Mouse (Mus musculus) erythroblast, embryonic 14.5 days (primary cell): Measurements from ENCODE around the gene B4galnt1. TPM values are rescaled to one million over a fixed set of nuclear protein-coding genes. Genes with fewer than 3 reads are reported as not detected.
"Not testable (repeated sequence)": the region's sequence is repeated elsewhere in the genome, so short reads cannot be mapped to it uniquely, and the experiment has no call there.

Experiments used
- H3K27me3 ChIP-seq: 2 replicates; pipeline ENCODE4 v1.6.1; 2012; ENCODE audit warnings: inconsistent platforms; ENCODE audit not compliant: control insufficient read depth
- H3K36me3 ChIP-seq: 2 replicates; pipeline ENCODE4 v1.6.1; 2012; ENCODE audit warnings: mild to moderate bottlenecking, inconsistent platforms; ENCODE audit not compliant: control insufficient read depth
- H3K4me1 ChIP-seq: 2 replicates; pipeline ENCODE4 v1.6.1; 2012; ENCODE audit warnings: inconsistent platforms; ENCODE audit not compliant: control insufficient read depth
- H3K4me3 ChIP-seq: replicated peaks from 2 replicates; pipeline ENCODE3; 2012; ENCODE audit warnings: moderate library complexity, mild to moderate bottlenecking, inconsistent platforms
- H3K9me3 ChIP-seq: 2 replicates; pipeline ENCODE4 v1.6.1; 2012; ENCODE audit warnings: low read length, inconsistent platforms, mixed read lengths; ENCODE audit not compliant: control insufficient read depth
- GATA1 ChIP-seq: IDR thresholded peaks from 2 replicates; pipeline ENCODE4 v1.6.1; 2012; ENCODE audit warnings: low read length, inconsistent platforms, mixed read lengths
- TAL1 ChIP-seq: IDR thresholded peaks from 3 replicates; pipeline ENCODE4 v1.6.1; 2012; ENCODE audit warnings: low read length, inconsistent platforms, mixed read lengths
- polyA plus RNA-seq: library from polyadenylated mRNA; stranded (reverse); fragments of >175 nt; gene quantifications from 2 replicates; pipeline ENCODE4 v1.2.3, GENCODE M21; 2012

B4galnt1 gene
- polyA plus RNA-seq, 1 experiment, result 0.56 TPM

- no peaks in the 10 kb centered on the region for H3K27me3 ChIP-seq
- TF ChIP-seq TAL1 (no peak), GATA1 (no peak)
- H3K36me3 ChIP-seq, result no peaks in the 10 kb centered on the region
- no peak overlapping the region for H3K4me3 ChIP-seq
- H3K4me1 ChIP-seq, result peaks cover 28% of the 10 kb centered on the region
- no peaks in the 10 kb centered on the region; the same call in 1 of the 2 replicates for H3K9me3 ChIP-seq
Observed at GRCm38 (mm10) chr10:127138328-127139141, 26.5 kb upstream of the B4galnt1 start.

GRCm38 (mm10) chr10:127140971-127141370, 24.1 kb upstream of the B4galnt1 start:
- H3K4me1 ChIP-seq, result peaks cover 18% of the 10 kb centered on the region
- H3K27me3 ChIP-seq, result no peaks in the 10 kb centered on the region
- TF ChIP-seq TAL1 (no peak), GATA1 (no peak)
- H3K9me3 ChIP-seq, result no peaks in the 10 kb centered on the region; the same call in 1 of the 2 replicates
- no peak overlapping the region for H3K4me3 ChIP-seq
- no peaks in the 10 kb centered on the region for H3K36me3 ChIP-seq

- H3K27me3 ChIP-seq, result no peaks in the 10 kb centered on the region
- TF ChIP-seq TAL1 (no peak), GATA1 (no peak)
- H3K4me1 ChIP-seq, result peaks cover 14% of the 10 kb centered on the region
- no peaks in the 10 kb centered on the region for H3K36me3 ChIP-seq
- H3K4me3 ChIP-seq, result no peak overlapping the region
- H3K9me3 ChIP-seq, result no peaks in the 10 kb centered on the region; the same call in 1 of the 2 replicates
Observed at GRCm38 (mm10) chr10:127141500-127141899, 23.5 kb upstream of the B4galnt1 start.

- no peaks in the 10 kb centered on the region for H3K36me3 ChIP-seq
- TF ChIP-seq GATA1 (no peak), TAL1 (no peak)
- no peaks in the 10 kb centered on the region for H3K27me3 ChIP-seq
- no peak overlapping the region for H3K4me3 ChIP-seq
- H3K4me1 ChIP-seq, result peaks cover 5% of the 10 kb centered on the region; the same call in 1 of the 2 replicates
- no peaks in the 10 kb centered on the region; the same call in 1 of the 2 replicates for H3K9me3 ChIP-seq
Observed at GRCm38 (mm10) chr10:127143228-127143627, 21.8 kb upstream of the B4galnt1 start.

GRCm38 (mm10) chr10:127144536-127144935, 20.5 kb upstream of the B4galnt1 start:
- Histone ChIP-seq H3K36me3 (no peaks in the 10 kb centered on the region), H3K9me3 (no peaks in the 10 kb centered on the region; the same call in 1 of the 2 replicates), H3K27me3 (no peaks in the 10 kb centered on the region), H3K4me3 (no peak overlapping the region), H3K4me1 (no peaks in the 10 kb centered on the region; the same call in 1 of the 2 replicates)
- no peak for TF ChIP-seq GATA1
- no peak for TF ChIP-seq TAL1

- no peaks in the 10 kb centered on the region; the same call in 1 of the 2 replicates for H3K9me3 ChIP-seq
- no peaks in the 10 kb centered on the region; the same call in 1 of the 2 replicates for H3K4me1 ChIP-seq
Observed at GRCm38 (mm10) chr10:127145303-127145702, 19.7 kb upstream of the B4galnt1 start.

GRCm38 (mm10) chr10:127147135-127147534, 17.9 kb upstream of the B4galnt1 start:
- no peaks in the 10 kb centered on the region for H3K27me3 ChIP-seq
- H3K36me3 ChIP-seq, result no peaks in the 10 kb centered on the region
- peaks cover 8% of the 10 kb centered on the region for H3K4me1 ChIP-seq
- H3K9me3 ChIP-seq, result peaks cover under 1% of the 10 kb centered on the region; the same call in 1 of the 2 replicates
- TF ChIP-seq TAL1, result no peak
- no peak for TF ChIP-seq GATA1
- H3K4me3 ChIP-seq, result no peak overlapping the region

More at GRCm38 (mm10) chr10:127145303-127145702, 19.7 kb upstream of the B4galnt1 start:
- TF ChIP-seq TAL1 (no peak), GATA1 (no peak)
- H3K4me3 ChIP-seq, result no peak overlapping the region
- no peaks in the 10 kb centered on the region for H3K27me3 ChIP-seq
- no peaks in the 10 kb centered on the region for H3K36me3 ChIP-seq

- no peaks in the 10 kb centered on the region for H3K36me3 ChIP-seq
- peaks cover 4% of the 10 kb centered on the region; the same call in 1 of the 2 replicates for H3K9me3 ChIP-seq
- H3K4me3 ChIP-seq, result no peak overlapping the region
- TF ChIP-seq TAL1 (no peak), GATA1 (no peak)
- no peaks in the 10 kb centered on the region for H3K27me3 ChIP-seq
- peaks cover 8% of the 10 kb centered on the region for H3K4me1 ChIP-seq
Observed at GRCm38 (mm10) chr10:127150471-127150872, 14.6 kb upstream of the B4galnt1 start.

GRCm38 (mm10) chr10:127151233-127151632, 13.8 kb upstream of the B4galnt1 start:
- H3K9me3 ChIP-seq, H3K27me3 ChIP-seq, H3K4me1 ChIP-seq, H3K36me3 ChIP-seq, H3K4me3 ChIP-seq: not testable (repeated sequence)

- not testable (repeated sequence) for H3K4me3 ChIP-seq, H3K27me3 ChIP-seq, H3K4me1 ChIP-seq, H3K9me3 ChIP-seq, H3K36me3 ChIP-seq
Observed at GRCm38 (mm10) chr10:127152556-127152955, 12.5 kb upstream of the B4galnt1 start.
